Mouse (Mus musculus) liver, embryonic 13.5 days (tissue): ENCODE data around the gene Rnf217. TPM values are rescaled to one million over a fixed set of nuclear protein-coding genes. Genes with fewer than 3 reads are reported as not detected.

ENCODE experiments used
- ATAC-seq: fragments of 200-750 bp; cut with Nextera tagmentation; 2 replicates; pipeline ENCODE4 v1.8.0; 2017; ENCODE audit warnings: low read depth, mild to moderate bottlenecking, moderate number of reproducible peaks, moderate library complexity
- DNase-seq: peaks from one replicate; pipeline ENCODE4 v3.0.0; 2022
- H3K27ac ChIP-seq: fragments of 300-500 bp; sonication (generic); 2 replicates; pipeline ENCODE4 v1.5.1; 2015; ENCODE audit warnings: moderate library complexity, mild to moderate bottlenecking, inconsistent platforms
- H3K27me3 ChIP-seq: fragments of 300-500 bp; sonication (generic); 2 replicates; pipeline ENCODE4 v1.6.1; 2015; ENCODE audit warnings: mild to moderate bottlenecking, inconsistent platforms
- H3K36me3 ChIP-seq: fragments of 300-500 bp; sonication (generic); 2 replicates; pipeline ENCODE4 v1.6.1; 2015; ENCODE audit warnings: mild to moderate bottlenecking, inconsistent platforms
- H3K4me1 ChIP-seq: fragments of 300-500 bp; sonication (generic); replicated peaks from 2 replicates; pipeline ENCODE4 v1.6.1; 2015; ENCODE audit warnings: inconsistent platforms
- H3K4me2 ChIP-seq: fragments of 300-500 bp; sonication (generic); 2 replicates; pipeline ENCODE4 v1.6.1; 2015; ENCODE audit warnings: inconsistent platforms, mild to moderate bottlenecking, moderate library complexity
- H3K4me3 ChIP-seq: fragments of 300-500 bp; sonication (generic); replicated peaks from 2 replicates; pipeline ENCODE4 v1.5.1; 2015; ENCODE audit warnings: mild to moderate bottlenecking, inconsistent platforms
- H3K9ac ChIP-seq: fragments of 300-500 bp; sonication (generic); 2 replicates; pipeline ENCODE4 v1.6.1; 2015; ENCODE audit warnings: mild to moderate bottlenecking, inconsistent platforms
- H3K9me3 ChIP-seq: fragments of 300-500 bp; sonication (generic); replicated peaks from 2 replicates; pipeline ENCODE4 v1.6.1; 2016; ENCODE audit warnings: inconsistent platforms
- WGBS: fragments of 180-500 bp; shearing (Covaris S2); methylation state at CpG from one replicate; pipeline ENCODE4 v1.1.7; 2015; ENCODE audit not compliant: insufficient replicate concordance; 5-methylcytosine and 5-hydroxymethylcytosine counted together
- polyA plus RNA-seq: library from polyadenylated mRNA; unstranded; fragments of >200 nt; fragmentation: Nextera tagmentation; extraction: Ambion mirVana; gene quantifications from 2 replicates; pipeline ENCODE4 v1.2.1, GENCODE M21; 2015

The Rnf217 gene
- polyA plus RNA-seq, 1 experiment from 2014 or later: 0.15 TPM

DNA sequence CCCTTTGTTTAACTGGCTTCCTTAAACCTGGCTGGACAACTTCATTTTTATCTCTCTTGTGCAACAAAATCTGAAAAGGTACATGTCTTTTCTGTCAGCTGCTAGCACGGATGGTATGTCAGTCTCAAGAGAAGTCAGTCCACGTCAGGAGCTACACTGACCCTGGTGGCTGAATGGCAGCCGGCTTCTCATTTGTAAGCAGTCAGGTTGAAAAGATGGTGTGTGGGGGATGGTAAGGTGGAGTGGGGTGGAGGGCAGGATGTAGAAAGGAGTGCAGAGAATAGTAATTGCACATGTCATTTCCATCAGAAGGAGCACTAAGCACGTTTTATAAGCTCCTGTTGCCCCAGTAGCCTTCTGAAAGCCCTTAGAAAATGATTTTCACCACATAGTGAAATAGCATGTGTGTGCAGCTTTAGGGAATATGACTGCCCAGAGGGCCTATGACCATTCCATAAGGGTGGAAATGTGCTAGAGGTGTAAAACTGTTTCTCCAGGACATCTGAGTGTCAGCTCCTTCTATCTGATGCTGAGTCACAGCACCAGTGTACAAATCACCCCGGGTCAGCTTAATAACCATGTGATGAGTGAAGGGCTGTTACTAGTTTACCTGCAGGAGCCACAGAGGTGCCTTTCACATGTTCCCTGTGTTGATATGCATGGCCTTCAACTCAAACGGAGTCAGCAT lies 80.5 kb downstream of the Rnf217 start:
- Histone ChIP-seq H3K4me1 (no peaks in the 10 kb centered on the region), H3K9me3 (no peaks in the 10 kb centered on the region), H3K36me3 (no peaks in the 10 kb centered on the region), H3K4me2 (no peak overlapping the region), H3K27me3 (no peaks in the 10 kb centered on the region), H3K27ac (no peak overlapping the region), H3K4me3 (no peak overlapping the region), H3K9ac (no peak overlapping the region)
- DNase-seq (no peak), ATAC-seq (no peak)
- WGBS: 53% methylated on average over 6 of the region's 6 CpGs

DNA sequence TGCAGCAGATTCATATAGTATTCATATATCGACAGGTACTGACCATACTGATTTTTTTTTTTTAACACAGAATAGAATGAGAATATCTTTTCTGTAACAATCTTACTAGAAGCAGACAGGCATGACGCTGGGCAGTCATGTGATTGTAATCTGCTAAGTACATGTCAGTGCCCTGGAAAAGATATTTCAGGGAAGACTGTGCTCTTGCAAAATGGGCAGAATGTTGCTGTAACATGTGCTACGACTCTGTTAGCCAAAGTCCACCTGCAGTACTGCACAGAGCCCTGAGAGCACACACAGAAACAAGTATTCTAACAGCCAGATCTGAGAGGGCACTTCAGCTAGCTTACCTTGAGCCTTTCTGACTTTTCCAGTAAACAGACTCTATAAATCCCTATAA lies 83.3 kb downstream of the Rnf217 start:
- DNase-seq: no peak
- H3K27ac ChIP-seq: no peak overlapping the region
- no peak for ATAC-seq

DNA sequence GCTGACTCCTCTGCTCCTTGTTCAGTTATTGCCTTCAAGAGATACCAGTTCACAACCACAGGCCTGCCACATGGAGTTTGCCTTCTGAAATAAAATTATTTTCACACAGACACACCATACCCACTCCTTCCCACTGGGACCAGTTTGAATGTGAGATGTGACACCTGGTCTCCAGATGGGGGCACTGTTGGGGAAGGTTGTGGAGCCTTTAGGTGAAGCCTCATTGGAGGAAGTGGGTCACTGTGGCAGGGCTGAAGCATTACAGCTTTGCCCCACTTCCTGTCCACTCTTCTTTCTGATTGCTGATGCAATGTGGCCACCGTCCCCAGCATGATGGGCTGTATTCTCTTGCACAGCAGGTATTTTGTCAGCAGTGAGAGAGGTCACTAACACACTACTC lies 89.6 kb downstream of the Rnf217 start:
- Histone ChIP-seq H3K9ac (no peak overlapping the region), H3K4me3 (no peak overlapping the region), H3K4me1 (no peaks in the 10 kb centered on the region), H3K27me3 (no peaks in the 10 kb centered on the region), H3K9me3 (no peaks in the 10 kb centered on the region), H3K4me2 (no peak overlapping the region), H3K27ac (no peak overlapping the region), H3K36me3 (no peaks in the 10 kb centered on the region)
- DNase-seq (peak; percentile 8), ATAC-seq (no peak)
- 24% methylated on average over 1 of the region's 1 CpGs for WGBS

More for the DNA sequence above, 83.3 kb downstream of the Rnf217 start:
- Histone ChIP-seq H3K36me3 (no peaks in the 10 kb centered on the region), H3K4me1 (no peaks in the 10 kb centered on the region), H3K9me3 (no peaks in the 10 kb centered on the region), H3K27me3 (no peaks in the 10 kb centered on the region), H3K4me3 (no peak overlapping the region), H3K9ac (no peak overlapping the region), H3K4me2 (no peak overlapping the region)
- WGBS: 57% methylated on average over 3 of the region's 3 CpGs

DNA sequence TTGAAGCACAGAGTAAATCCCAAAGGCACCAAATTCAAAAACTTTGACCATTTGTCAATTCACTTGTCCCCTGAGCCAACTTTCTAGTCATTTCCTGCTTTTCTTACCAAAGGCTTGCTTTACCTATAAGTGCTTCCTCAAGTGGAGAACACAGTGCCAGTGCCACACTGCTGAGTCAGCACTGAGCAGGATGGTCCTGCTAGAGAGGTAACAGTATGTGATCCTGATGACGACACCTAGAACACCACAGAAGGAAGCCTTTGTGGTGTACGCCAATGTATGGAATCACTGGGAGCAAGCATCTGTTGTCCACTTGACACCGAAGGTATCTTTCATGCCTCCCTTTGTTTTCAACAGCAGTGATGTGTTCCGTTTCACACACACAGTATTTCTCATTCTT lies 90.8 kb downstream of the Rnf217 start:
- H3K4me1 ChIP-seq: no peaks in the 10 kb centered on the region
- H3K36me3 ChIP-seq: no peaks in the 10 kb centered on the region
- H3K27me3 ChIP-seq: no peaks in the 10 kb centered on the region
- no peak for ATAC-seq
- 68% methylated on average over 4 of the region's 4 CpGs for WGBS
- no peak overlapping the region for H3K4me2 ChIP-seq
- no peak overlapping the region for H3K9ac ChIP-seq
- no peak overlapping the region for H3K27ac ChIP-seq
- no peak for DNase-seq
- H3K9me3 ChIP-seq: no peaks in the 10 kb centered on the region
- no peak overlapping the region for H3K4me3 ChIP-seq

DNA sequence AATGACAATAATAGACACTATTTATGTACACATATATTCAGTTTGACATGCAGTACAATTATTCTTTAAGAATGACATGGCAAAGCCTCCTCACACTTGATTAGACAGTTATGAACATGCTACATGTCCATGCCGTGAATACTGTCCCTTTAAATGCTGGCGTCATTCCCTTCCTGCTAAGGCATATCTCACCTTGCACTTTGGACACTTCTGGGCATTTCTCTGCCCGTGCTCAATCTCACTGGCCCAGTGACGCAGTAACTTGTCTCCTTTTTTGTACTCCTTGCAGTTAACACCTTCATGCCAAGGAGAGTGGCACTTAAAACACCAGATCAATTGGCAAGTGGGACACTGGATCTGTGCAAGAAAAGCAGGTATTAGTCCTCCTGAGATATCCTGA lies 91.8 kb downstream of the Rnf217 start:
- no peak overlapping the region for H3K4me2 ChIP-seq
- H3K36me3 ChIP-seq: no peaks in the 10 kb centered on the region
- H3K9me3 ChIP-seq: no peaks in the 10 kb centered on the region
- no peak overlapping the region for H3K4me3 ChIP-seq
- no peak overlapping the region for H3K9ac ChIP-seq
- H3K27me3 ChIP-seq: no peaks in the 10 kb centered on the region
- ATAC-seq: no peak
- H3K27ac ChIP-seq: no peak overlapping the region
- 63% methylated on average over 4 of the region's 4 CpGs for WGBS
- DNase-seq: no peak
- H3K4me1 ChIP-seq: no peaks in the 10 kb centered on the region

DNA sequence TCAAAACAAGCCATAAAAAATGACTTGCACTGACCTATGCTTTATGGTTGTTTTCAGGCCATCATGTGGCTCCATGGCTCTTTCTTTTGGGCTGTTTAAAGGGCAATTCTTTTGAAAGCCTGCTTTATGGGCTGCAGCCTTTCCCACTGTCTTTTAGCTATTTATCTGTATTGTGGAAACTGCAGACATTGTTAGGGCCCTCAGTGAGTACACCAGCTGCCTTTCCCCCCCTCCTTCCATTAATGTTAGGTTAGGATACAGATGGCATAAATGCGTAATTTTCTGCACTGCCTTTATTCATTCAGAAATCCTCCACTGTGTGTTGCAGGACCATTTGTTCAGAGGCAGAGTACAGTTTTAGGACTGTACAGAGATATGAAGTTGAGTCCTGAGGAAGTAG lies 93.1 kb downstream of the Rnf217 start:
- DNase-seq (no peak), ATAC-seq (no peak)
- Histone ChIP-seq H3K4me1 (no peaks in the 10 kb centered on the region), H3K9ac (no peak overlapping the region), H3K27ac (no peak overlapping the region), H3K27me3 (no peaks in the 10 kb centered on the region), H3K4me3 (no peak overlapping the region), H3K4me2 (no peak overlapping the region), H3K9me3 (no peaks in the 10 kb centered on the region), H3K36me3 (no peaks in the 10 kb centered on the region)
- 79% methylated on average over 1 of the region's 1 CpGs for WGBS

DNA sequence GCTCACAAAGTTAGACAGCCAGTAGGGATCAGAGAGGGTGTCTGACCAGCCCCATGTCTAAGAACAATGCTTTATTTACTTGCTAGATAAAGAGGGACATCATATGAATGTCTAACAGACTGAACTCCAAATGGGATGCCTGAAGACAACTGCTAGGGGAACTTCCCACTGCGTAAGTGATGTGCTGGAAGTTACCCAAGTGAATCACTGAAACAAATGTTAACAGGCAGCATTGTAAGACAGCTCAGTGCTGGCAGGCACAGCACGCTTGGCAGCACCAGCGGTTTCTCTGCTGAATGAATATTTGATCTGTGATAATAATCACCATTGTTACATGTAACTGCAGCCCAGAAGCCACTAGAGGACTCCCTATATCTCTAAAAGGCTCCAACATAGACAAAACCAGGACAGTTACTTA lies 104.8 kb downstream of the Rnf217 start:
- Histone ChIP-seq H3K4me2 (no peak overlapping the region), H3K4me1 (no peaks in the 10 kb centered on the region), H3K36me3 (no peaks in the 10 kb centered on the region), H3K27me3 (no peaks in the 10 kb centered on the region), H3K4me3 (no peak overlapping the region), H3K9me3 (no peaks in the 10 kb centered on the region), H3K27ac (no peak overlapping the region), H3K9ac (no peak overlapping the region)
- DNase-seq (no peak), ATAC-seq (no peak)
- 67% methylated on average over 3 of the region's 3 CpGs for WGBS

DNA sequence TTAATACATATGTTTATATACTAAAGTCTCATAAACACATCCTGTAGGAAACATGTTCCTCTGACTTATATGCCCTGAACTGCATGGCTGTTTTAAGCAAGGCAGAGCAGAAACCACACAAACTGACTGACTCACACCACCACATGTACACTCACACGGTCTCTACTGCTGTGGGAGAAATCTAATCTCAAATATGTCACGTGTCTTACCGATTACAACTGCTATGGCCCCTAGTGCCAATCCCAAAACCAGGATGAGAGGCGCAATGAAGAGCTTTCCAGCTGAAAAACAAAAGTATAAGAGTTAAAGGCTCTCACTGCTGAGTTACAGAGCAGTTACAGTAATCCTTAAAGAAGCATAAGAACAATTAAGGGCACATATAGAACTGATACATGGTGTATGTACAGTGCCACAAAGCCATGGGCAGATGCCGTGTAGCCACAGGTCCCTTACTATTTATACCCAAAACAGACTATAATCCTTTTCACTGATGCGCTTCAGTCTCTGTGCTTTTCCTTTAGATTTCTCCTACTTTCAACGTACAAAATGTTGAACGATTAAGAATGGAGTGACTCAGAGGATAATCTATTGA lies 105.3 kb downstream of the Rnf217 start:
- ATAC-seq (no peak), DNase-seq (no peak)
- Histone ChIP-seq H3K36me3 (no peaks in the 10 kb centered on the region), H3K4me1 (no peaks in the 10 kb centered on the region), H3K4me2 (no peak overlapping the region), H3K9ac (no peak overlapping the region), H3K27me3 (no peaks in the 10 kb centered on the region), H3K4me3 (no peak overlapping the region), H3K9me3 (no peaks in the 10 kb centered on the region), H3K27ac (no peak overlapping the region)
- WGBS: 72% methylated on average over 8 of the region's 8 CpGs

DNA sequence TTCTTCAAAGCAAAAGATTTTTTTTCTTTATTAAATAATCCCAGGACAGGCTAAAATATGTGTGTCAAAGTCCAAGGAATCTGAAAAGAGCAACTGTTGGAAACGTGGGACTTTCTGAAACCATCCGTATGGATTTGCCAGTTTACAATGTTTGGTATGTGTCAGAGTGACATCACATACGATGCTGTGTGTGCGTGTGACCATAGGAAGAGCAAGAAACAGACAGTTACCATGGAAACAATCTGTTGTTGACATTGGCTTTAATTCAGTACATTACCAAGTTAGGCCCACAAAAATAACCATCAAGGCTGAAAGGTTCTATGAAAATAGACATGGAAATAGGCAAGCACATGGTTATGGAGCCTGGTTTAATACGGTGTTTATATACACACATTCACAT lies 107.3 kb downstream of the Rnf217 start:
- no peak for ATAC-seq
- no peaks in the 10 kb centered on the region for H3K36me3 ChIP-seq

DNA sequence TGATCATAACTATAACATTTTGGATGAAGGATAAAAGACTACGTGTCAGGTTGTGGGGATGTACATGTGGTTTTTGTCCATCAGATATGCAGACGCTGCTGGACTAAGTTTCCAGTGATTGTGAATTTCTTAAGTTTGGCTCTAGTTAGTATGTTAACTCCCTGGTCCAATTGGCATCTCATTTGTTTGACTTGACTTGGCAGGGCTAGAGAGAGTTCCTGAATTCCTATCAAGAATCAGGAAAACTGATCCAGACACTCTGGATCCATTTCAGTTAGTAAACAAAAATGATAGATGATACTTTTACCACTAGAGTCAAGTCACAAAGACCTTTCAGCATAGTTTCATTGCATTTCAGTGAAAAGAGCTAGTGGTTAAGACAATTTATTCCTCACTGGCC lies 112.1 kb downstream of the Rnf217 start:
- Histone ChIP-seq H3K9me3 (no peaks in the 10 kb centered on the region), H3K4me1 (no peaks in the 10 kb centered on the region)
- WGBS: 48% methylated on average over 2 of the region's 2 CpGs

More for the DNA sequence above, 107.3 kb downstream of the Rnf217 start:
- Histone ChIP-seq H3K27ac (no peak overlapping the region), H3K4me3 (no peak overlapping the region), H3K27me3 (no peaks in the 10 kb centered on the region), H3K9me3 (no peaks in the 10 kb centered on the region), H3K4me2 (no peak overlapping the region), H3K9ac (no peak overlapping the region), H3K4me1 (no peaks in the 10 kb centered on the region)
- no peak for DNase-seq
- WGBS: 69% methylated on average over 5 of the region's 5 CpGs

DNA sequence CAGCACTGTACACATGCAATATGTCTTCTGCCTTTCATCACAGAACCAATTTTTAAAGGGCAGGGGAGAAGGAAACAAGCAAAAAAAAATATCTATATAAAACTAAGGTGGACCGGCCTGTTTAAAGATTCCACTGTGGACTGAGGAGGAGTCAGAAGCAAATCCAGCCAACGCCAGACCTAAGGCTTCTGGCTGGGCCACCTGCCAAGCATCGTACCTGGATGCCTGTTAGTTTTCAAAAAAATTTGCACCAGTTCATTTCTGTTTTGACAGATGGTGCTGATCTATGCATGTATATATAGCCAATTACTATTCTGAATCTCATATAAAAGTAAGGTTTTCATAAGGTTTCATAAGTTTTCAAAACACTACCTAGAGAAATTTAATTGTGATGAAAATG lies 113.2 kb downstream of the Rnf217 start:
- DNase-seq (no peak), ATAC-seq (no peak)
- Histone ChIP-seq H3K27ac (no peak overlapping the region), H3K4me3 (no peak overlapping the region), H3K4me2 (no peak overlapping the region), H3K36me3 (no peaks in the 10 kb centered on the region), H3K27me3 (no peaks in the 10 kb centered on the region), H3K9me3 (no peaks in the 10 kb centered on the region), H3K9ac (no peak overlapping the region), H3K4me1 (no peaks in the 10 kb centered on the region)
- WGBS: 73% methylated on average over 3 of the region's 3 CpGs

More for the DNA sequence above, 112.1 kb downstream of the Rnf217 start:
- no peak overlapping the region for H3K27ac ChIP-seq
- H3K36me3 ChIP-seq: no peaks in the 10 kb centered on the region
- DNase-seq (no peak), ATAC-seq (no peak)
- no peak overlapping the region for H3K4me3 ChIP-seq
- no peak overlapping the region for H3K9ac ChIP-seq
- no peak overlapping the region for H3K4me2 ChIP-seq
- no peaks in the 10 kb centered on the region for H3K27me3 ChIP-seq

DNA sequence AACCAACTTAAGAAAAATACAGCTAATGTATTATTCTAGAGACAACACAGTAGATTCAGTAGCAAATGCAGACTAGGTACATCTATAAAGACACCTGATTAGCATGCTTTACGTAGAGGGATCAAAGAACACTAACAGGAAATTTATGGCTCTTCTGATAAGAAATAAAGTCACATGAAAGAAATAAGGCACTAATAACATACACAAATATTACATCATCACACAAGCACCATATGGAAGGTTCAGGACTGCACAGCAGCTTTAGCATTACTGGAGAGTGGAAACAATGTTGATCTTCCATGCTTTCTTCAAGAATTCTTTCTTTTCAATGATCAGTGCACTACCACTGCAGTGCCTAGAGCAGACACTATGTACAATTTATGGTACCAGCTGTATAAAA lies 114.7 kb downstream of the Rnf217 start:
- Histone ChIP-seq H3K4me2 (no peak overlapping the region), H3K9me3 (no peaks in the 10 kb centered on the region), H3K27ac (no peak overlapping the region), H3K4me3 (no peak overlapping the region), H3K4me1 (no peaks in the 10 kb centered on the region), H3K36me3 (peaks cover 3% of the 10 kb centered on the region; the same call in 1 of the 2 replicates), H3K27me3 (no peaks in the 10 kb centered on the region), H3K9ac (no peak overlapping the region)
- ATAC-seq (no peak), DNase-seq (no peak)
- 50% methylated on average over 1 of the region's 1 CpGs for WGBS
